Mouse (Mus musculus): Measurements from ENCODE around the gene Clip1. TPM values are rescaled to one million over a fixed set of nuclear protein-coding genes. Genes with fewer than 3 reads are reported as not detected.

Clip1 gene
- polyA plus RNA-seq, 1 experiment from 2014 or later: 75.1 TPM

GRCm38 (mm10) chr5:123700625-123701024, 16.2 kb upstream of the Clip1 start:
- peaks cover 82% of the 10 kb centered on the region for H3K36me3 ChIP-seq (ENCODE audit: control insufficient read depth, insufficient read depth, low read length)
- no peak overlapping the region for H3K27ac ChIP-seq (replicated peaks; ENCODE audit: low read depth, low read length)
- no peaks in the 10 kb centered on the region for H3K27me3 ChIP-seq (ENCODE audit: control insufficient read depth, insufficient read depth, low read length)
- H3K4me3 ChIP-seq (replicated peaks; ENCODE audit: low read depth, low read length): no peak overlapping the region
- no peak overlapping the region for H3K4me2 ChIP-seq (ENCODE audit: low read length)
- no peaks in the 10 kb centered on the region for H3K9me3 ChIP-seq (ENCODE audit: control insufficient read depth, low read length)
- DNase-seq (peak; percentile 31), ATAC-seq (ENCODE audit: low FRiP score, low TSS enrichment) (no peak)
- WGBS: 81% methylated on average over 11 of the region's 11 CpGs
- H3K4me1 ChIP-seq (ENCODE audit: control insufficient read depth, insufficient read depth, low read length): no peaks in the 10 kb centered on the region
- H3K9ac ChIP-seq (replicated peaks; ENCODE audit: low read length): no peak overlapping the region

- no peaks in the 10 kb centered on the region for H3K9me3 ChIP-seq (ENCODE audit: control insufficient read depth, low read length)
- peak; percentile 90 for DNase-seq
- H3K27ac ChIP-seq (replicated peaks; ENCODE audit: low read depth, low read length): no peak overlapping the region
- no peak overlapping the region for H3K4me3 ChIP-seq (replicated peaks; ENCODE audit: low read depth, low read length)
- H3K9ac ChIP-seq (replicated peaks; ENCODE audit: low read length): no peak overlapping the region
- no peak for ATAC-seq (ENCODE audit: low FRiP score, low TSS enrichment)
- H3K4me2 ChIP-seq (ENCODE audit: low read length): no peak overlapping the region
- 29% methylated on average over 3 of the region's 3 CpGs for WGBS
- H3K27me3 ChIP-seq (ENCODE audit: control insufficient read depth, insufficient read depth, low read length): no peaks in the 10 kb centered on the region
- no peaks in the 10 kb centered on the region for H3K4me1 ChIP-seq (ENCODE audit: control insufficient read depth, insufficient read depth, low read length)
- peaks cover 70% of the 10 kb centered on the region for H3K36me3 ChIP-seq (ENCODE audit: control insufficient read depth, insufficient read depth, low read length)
Observed at GRCm38 (mm10) chr5:123699198-123699597, 14.8 kb upstream of the Clip1 start.

- H3K4me3 ChIP-seq (replicated peaks; ENCODE audit: low read depth, low read length): no peak overlapping the region
- no peak overlapping the region for H3K4me2 ChIP-seq (ENCODE audit: low read length)
- DNase-seq (no peak), ATAC-seq (ENCODE audit: low FRiP score, low TSS enrichment) (no peak)
- no peak overlapping the region for H3K9ac ChIP-seq (replicated peaks; ENCODE audit: low read length)
- H3K36me3 ChIP-seq (ENCODE audit: control insufficient read depth, insufficient read depth, low read length): peaks cover 47% of the 10 kb centered on the region
- H3K27me3 ChIP-seq (ENCODE audit: control insufficient read depth, insufficient read depth, low read length): no peaks in the 10 kb centered on the region
- WGBS: 89% methylated on average over 4 of the region's 4 CpGs
- no peaks in the 10 kb centered on the region for H3K4me1 ChIP-seq (ENCODE audit: control insufficient read depth, insufficient read depth, low read length)
- H3K27ac ChIP-seq (replicated peaks; ENCODE audit: low read depth, low read length): no peak overlapping the region
- H3K9me3 ChIP-seq (ENCODE audit: control insufficient read depth, low read length): no peaks in the 10 kb centered on the region
Observed at GRCm38 (mm10) chr5:123696961-123697360, 12.5 kb upstream of the Clip1 start.

GRCm38 (mm10) chr5:123696244-123696643, 11.8 kb upstream of the Clip1 start:
- Histone ChIP-seq H3K4me3 (replicated peaks; ENCODE audit: low read depth, low read length) (no peak overlapping the region), H3K9ac (replicated peaks; ENCODE audit: low read length) (no peak overlapping the region), H3K27ac (replicated peaks; ENCODE audit: low read depth, low read length) (no peak overlapping the region), H3K4me1 (ENCODE audit: control insufficient read depth, insufficient read depth, low read length) (no peaks in the 10 kb centered on the region), H3K36me3 (ENCODE audit: control insufficient read depth, insufficient read depth, low read length) (peaks cover 41% of the 10 kb centered on the region), H3K27me3 (ENCODE audit: control insufficient read depth, insufficient read depth, low read length) (no peaks in the 10 kb centered on the region), H3K9me3 (ENCODE audit: control insufficient read depth, low read length) (no peaks in the 10 kb centered on the region), H3K4me2 (ENCODE audit: low read length) (no peak overlapping the region)
- ATAC-seq (ENCODE audit: low FRiP score, low TSS enrichment): no peak
- 95% methylated on average over 7 of the region's 7 CpGs for WGBS
- no peak for DNase-seq

- no peaks in the 10 kb centered on the region for H3K27me3 ChIP-seq (ENCODE audit: control insufficient read depth, insufficient read depth, low read length)
- H3K9me3 ChIP-seq (ENCODE audit: control insufficient read depth, low read length): no peaks in the 10 kb centered on the region
- no peak overlapping the region for H3K9ac ChIP-seq (replicated peaks; ENCODE audit: low read length)
- H3K27ac ChIP-seq (replicated peaks; ENCODE audit: low read depth, low read length): no peak overlapping the region
- H3K36me3 ChIP-seq (ENCODE audit: control insufficient read depth, insufficient read depth, low read length): peaks cover 24% of the 10 kb centered on the region
- no peak overlapping the region for H3K4me3 ChIP-seq (replicated peaks; ENCODE audit: low read depth, low read length)
- WGBS: 76% methylated on average over 6 of the region's 6 CpGs
- no peak for ATAC-seq (ENCODE audit: low FRiP score, low TSS enrichment)
- no peak overlapping the region for H3K4me2 ChIP-seq (ENCODE audit: low read length)
- DNase-seq: no peak
- H3K4me1 ChIP-seq (ENCODE audit: control insufficient read depth, insufficient read depth, low read length): no peaks in the 10 kb centered on the region
Observed at GRCm38 (mm10) chr5:123694468-123694867, 10.1 kb upstream of the Clip1 start.

GRCm38 (mm10) chr5:123683377-123684220, 819 bp downstream of the Clip1 start:
- Histone ChIP-seq H3K36me3 (ENCODE audit: control insufficient read depth, insufficient read depth, low read length) (no peaks in the 10 kb centered on the region), H3K27ac (replicated peaks; ENCODE audit: low read depth, low read length) (peak overlapping the region; percentile 100), H3K4me3 (replicated peaks; ENCODE audit: low read depth, low read length) (peak overlapping the region; percentile 95), H3K4me1 (ENCODE audit: control insufficient read depth, insufficient read depth, low read length) (peaks cover 28% of the 10 kb centered on the region), H3K27me3 (ENCODE audit: control insufficient read depth, insufficient read depth, low read length) (no peaks in the 10 kb centered on the region), H3K9me3 (ENCODE audit: control insufficient read depth, low read length) (no peaks in the 10 kb centered on the region), H3K9ac (replicated peaks; ENCODE audit: low read length) (peak overlapping the region; percentile 99), H3K4me2 (ENCODE audit: low read length) (peak overlapping the region; percentile 69)
- WGBS: under 1% methylated on average over 87 of the region's 92 CpGs
- DNase-seq: peak; percentile 77
- ATAC-seq (ENCODE audit: low FRiP score, low TSS enrichment): peak; percentile 78; the same call in 1 of the 2 replicates

GRCm38 (mm10) chr5:123683043-123683376, 1.4 kb downstream of the Clip1 start:
- Histone ChIP-seq H3K4me2 (ENCODE audit: low read length) (peak overlapping the region; percentile 69), H3K9me3 (ENCODE audit: control insufficient read depth, low read length) (no peaks in the 10 kb centered on the region), H3K27ac (replicated peaks; ENCODE audit: low read depth, low read length) (peak overlapping the region; percentile 100), H3K4me3 (replicated peaks; ENCODE audit: low read depth, low read length) (peak overlapping the region; percentile 95), H3K36me3 (ENCODE audit: control insufficient read depth, insufficient read depth, low read length) (no peaks in the 10 kb centered on the region), H3K4me1 (ENCODE audit: control insufficient read depth, insufficient read depth, low read length) (peaks cover 28% of the 10 kb centered on the region), H3K9ac (replicated peaks; ENCODE audit: low read length) (peak overlapping the region; percentile 99), H3K27me3 (ENCODE audit: control insufficient read depth, insufficient read depth, low read length) (no peaks in the 10 kb centered on the region)
- ATAC-seq (ENCODE audit: low FRiP score, low TSS enrichment) (0 out of 2 replicates have a peak, but pooled peaks have one; percentile 21), DNase-seq (peak; percentile 68)
- WGBS: 4% methylated on average over 6 of the region's 6 CpGs

GRCm38 (mm10) chr5:123682372-123682771, 2.0 kb downstream of the Clip1 start:
- WGBS: 45% methylated on average over 4 of the region's 4 CpGs
- Histone ChIP-seq H3K4me3 (replicated peaks; ENCODE audit: low read depth, low read length) (peak overlapping the region; percentile 95), H3K27ac (replicated peaks; ENCODE audit: low read depth, low read length) (no peak overlapping the region), H3K36me3 (ENCODE audit: control insufficient read depth, insufficient read depth, low read length) (no peaks in the 10 kb centered on the region), H3K9me3 (ENCODE audit: control insufficient read depth, low read length) (no peaks in the 10 kb centered on the region), H3K4me1 (ENCODE audit: control insufficient read depth, insufficient read depth, low read length) (peaks cover 28% of the 10 kb centered on the region), H3K9ac (replicated peaks; ENCODE audit: low read length) (peak overlapping the region; percentile 99), H3K4me2 (ENCODE audit: low read length) (peak overlapping the region; percentile 69), H3K27me3 (ENCODE audit: control insufficient read depth, insufficient read depth, low read length) (no peaks in the 10 kb centered on the region)
- DNase-seq (no peak), ATAC-seq (ENCODE audit: low FRiP score, low TSS enrichment) (no peak)
